Mouse (Mus musculus) spleen, adult 12 weeks (tissue): ENCODE measurements around the gene Coro1b.

Source experiments
- DNase-seq: peaks from one replicate; pipeline ENCODE4 v3.0.0; 2022; ENCODE audit warnings: low spot score

Coro1b gene

GRCm38 (mm10) chr19:4159049-4159448, 10.6 kb downstream of the Coro1b start:
- DNase-seq, result no peak

DNA sequence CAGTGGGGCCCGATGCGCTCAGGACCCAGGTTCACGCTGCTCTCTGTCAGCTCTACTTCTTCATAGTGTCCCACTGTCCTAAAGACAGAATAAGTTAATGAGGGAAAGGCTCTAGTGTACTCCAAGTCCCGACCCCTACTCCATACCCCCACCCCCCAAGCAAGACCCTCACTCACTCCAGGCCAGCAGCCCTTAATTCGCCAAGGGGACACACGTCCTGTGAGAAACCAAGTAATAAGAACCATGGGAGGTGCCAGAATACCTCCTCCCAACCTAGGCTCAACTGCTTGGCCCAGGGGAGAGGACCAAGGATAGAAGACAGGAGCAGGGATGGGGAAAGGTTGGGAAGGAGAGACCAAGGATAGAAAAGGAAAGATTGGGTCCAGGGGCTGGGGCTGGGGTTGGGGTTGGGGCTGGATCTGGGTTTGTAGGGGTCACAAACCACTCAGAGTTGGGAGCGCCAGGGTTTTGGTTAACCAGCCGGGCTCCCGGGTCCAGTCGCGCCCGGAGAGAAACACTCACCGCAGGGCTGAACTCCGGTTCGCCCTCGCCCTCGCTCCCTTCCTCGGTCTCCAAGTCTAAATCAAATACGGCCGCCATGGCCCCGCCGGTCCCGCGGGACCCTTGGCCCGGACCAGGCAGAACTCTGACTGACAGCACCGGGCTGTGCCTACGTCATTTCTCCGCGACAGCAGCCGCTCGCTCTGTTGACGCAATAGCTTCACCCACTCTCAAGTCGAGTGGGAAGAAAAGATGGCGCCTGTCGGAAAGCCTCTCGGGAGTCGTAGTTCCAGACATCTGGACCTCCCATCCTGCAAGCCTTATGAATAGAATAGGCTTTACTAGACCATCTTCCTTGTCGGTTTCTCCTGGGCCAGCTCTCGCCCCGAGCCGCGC, 14.5 kb downstream of the Coro1b start, which contains the start of gene Rps6kb2:
Rps6kb2 (minus strand) TSS at position 709 of the 897 bp plus-strand sequence.
- DNase-seq, result peak; percentile 90

DNA sequence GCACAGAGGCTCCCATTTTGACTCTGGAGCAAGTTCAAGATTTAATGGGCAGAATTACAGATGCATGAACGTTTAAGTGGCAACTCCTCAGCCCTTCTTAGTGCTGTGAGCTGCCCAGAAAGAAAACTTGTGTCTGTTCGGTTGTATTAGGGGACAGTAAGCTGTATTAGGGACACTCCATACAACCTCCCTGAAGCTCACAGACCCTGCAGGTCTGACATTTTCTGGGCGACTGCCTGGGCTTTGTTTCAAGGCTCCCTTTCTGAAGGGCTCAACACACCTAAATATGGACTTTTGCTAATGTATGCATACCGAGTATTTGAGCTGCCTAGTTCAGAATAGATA, 15.1 kb downstream of the Coro1b start:
- DNase-seq, result no peak

DNA sequence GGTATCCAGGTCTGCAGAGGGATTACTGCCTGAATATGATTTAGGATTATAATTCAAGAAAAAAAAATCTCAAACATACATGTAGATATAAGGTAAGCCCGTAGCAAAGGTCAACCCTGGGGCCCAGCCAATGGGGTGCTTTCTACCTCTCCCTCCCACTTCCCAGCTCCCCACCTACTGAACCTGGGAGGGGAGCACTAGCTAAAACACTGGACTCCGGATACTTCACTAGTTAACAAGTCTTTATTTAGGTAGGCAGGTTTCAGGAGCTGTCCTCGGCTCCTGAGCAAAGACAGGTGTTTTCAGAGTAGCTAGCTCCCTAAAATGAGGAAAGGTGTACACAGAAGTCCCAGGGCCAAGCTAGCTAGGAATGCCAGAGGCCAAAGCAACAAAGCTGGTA, 15.7 kb downstream of the Coro1b start:
- DNase-seq, result no peak

DNA sequence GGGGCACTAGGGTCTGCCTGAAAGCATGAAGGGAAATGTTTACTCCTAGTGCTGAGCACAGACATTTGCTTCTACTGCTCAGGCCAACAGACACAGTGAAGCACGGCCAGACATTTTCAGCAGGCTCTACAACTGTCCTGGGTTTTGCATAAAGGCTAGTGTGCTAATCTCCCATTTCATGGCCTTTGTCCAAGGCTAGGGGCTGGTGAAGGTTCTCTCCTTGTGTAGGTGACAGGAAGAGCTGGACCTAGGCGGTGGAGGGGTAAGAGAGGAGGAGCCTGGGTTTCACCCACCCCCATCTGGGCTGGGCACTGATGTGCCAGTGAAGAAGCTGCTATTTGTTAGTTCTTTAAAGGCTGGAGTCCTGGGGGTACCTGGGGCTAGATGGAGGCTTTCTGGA, 16.3 kb downstream of the Coro1b start:
- DNase-seq, result no peak

DNA sequence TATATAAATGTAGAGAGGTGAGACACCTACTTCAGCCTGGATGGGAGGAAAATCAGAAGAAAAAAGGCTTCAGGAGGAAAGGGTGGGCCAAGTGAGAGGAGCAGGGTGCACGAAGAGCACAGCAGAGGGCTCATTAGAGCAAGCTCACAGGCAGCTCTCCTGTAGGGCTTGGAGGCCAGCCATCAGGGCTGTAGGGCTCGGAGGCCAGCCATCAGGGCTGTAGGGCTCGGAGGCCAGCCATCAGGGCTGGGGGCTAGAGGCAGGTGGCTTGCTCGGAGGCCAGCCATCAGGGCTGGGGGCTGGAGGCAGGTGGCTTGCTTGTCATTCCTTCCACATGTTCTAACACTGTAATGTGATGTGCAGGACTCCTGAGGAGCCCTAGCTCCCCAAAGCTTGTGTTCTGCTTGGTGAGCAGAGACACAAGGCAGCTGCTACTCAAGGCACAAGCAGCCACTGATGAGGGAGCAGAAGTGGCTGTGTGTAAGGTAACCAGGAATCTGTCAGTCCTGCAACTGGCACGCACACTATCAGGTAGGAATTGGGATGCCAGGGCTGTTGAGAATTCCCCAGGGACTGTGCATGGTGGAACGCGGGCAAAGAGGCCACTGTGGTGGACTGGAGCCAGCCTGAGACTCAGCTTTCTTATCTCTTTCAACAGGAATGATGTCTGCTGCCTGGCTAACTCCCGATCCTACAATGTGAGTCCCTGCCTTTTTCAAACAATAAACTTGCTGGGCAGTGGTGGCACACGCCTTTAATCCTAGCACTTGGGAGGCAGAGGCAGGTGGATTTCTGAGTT, 18.5 kb downstream of the Coro1b start:
- DNase-seq, result no peak

GRCm38 (mm10) chr19:4169378-4169784, 21.0 kb downstream of the Coro1b start:
- DNase-seq, result peak; percentile 98

GRCm38 (mm10) chr19:4169810-4170209, 21.4 kb downstream of the Coro1b start:
- no peak for DNase-seq

DNA sequence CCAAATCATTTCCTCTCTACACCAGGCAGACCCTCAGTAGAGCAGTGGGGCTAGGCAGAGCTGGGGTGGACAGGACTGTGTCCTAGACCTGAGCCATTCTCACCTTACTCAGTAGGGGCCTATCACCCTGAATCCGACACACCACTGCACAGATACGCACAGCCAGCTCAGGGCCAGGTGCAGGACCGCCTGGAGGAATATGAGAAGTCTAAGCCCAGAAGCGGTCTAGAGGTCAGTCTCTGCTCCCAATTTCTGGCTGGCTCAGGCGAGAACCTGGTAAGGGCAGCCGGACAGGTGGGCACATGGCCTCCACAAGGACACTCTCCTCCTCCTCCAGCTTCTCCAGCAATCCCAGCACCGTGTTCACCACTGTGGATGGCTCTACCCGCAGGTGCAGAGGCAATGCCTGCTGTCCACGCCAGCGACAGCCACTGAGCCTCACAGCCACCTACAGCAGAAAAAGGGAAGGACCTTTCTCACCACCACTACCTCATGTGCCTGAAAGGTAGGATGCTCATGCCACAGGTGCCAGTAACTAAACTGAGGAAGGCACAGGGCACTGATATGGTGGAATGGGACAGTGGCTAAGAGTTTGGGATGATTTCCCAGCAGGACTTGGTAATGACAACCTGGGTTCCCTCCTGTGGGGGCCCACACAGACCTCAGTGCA, 22.4 kb downstream of the Coro1b start:
- DNase-seq, result no peak

DNA sequence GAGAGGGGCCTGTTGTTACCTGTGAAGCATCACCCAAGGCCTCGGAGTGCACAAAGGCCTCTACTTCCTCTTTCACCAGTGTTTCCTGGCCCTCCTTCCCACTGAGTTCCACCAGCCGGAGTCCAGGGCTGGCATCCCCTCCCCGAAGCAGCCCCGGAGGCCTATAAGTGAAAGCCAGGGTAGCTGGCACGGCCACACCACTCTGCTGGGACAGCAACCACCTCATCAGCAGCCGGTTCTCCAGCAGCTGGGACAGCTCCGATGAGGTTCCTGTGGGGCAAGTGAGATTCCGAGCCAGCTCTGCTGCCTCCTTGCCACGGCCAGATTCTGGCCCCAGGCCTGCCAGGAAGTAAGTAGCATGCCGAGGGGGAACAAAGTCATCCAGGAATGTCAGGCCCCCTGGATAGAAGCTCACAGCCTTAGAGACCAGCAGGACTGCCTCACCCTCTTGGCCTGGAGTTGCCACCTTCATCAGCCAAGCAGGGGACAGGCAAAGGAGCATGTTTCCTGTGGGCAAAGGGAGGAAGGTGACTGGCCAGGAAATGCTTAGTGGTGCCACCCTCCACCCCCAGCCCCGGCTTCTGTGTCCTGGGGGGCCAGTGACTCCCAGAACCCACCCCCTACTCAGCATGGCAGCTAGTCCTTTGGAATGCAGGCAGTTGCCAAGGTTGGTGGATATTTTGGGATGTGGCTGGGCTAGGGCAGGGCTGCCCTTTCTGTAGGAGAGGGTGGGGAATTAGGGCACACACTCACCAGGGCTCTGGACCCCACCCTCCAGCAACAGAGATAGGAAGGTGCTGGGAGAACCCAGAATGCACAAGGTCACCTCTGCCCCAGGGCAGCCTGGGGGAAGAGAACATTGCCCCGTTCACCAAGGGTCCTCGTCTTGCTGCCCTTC, 23.2 kb downstream of the Coro1b start:
- DNase-seq, result no peak

DNA sequence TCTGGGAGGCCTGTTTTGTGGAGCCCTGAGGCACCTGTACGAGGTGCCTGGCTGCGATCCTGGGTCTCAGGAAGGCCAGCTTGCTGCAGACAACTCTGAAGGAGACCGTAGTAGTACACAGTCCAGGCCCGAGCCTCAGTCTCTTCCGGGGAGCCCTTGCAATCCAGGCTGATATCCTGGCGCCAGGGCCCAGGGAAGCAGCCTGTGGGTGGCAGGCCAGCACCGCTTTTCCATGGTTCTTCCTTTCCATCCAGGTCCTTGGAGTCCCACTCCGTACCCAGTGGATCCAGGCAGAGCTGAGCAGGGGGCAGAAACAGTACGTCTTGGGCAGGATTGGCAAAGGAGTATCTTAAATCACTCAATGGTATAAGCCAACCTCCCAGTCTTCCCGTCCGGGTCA, 24.5 kb downstream of the Coro1b start:
- no peak for DNase-seq

DNA sequence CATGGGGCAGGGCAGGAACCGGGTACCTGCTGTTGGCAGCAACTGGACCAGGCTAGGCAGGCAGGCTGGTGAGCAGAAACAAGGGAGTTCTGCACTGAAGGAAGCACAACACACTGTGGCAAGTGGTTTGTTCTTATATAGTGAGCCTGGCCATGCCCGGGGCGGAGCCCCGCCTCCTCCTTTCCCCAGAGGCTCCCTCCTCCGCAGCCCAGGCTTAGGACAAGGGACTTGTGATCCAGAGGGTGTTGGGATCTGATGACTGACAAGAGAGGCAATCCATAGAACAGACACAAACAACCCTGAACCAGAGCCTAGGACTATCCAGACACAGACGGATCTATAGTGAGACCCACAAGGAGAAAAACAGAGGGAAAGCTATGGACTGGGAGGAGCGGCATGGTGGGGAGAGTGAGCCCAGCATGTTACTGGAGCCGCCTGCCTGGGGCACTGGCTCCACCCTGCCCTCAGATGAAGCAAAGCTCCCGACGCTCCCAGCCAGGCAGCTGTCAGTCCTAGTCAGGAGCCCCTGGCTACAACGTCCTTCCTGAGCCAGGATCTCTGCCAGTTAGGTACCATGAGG, 27.0 kb downstream of the Coro1b start, which contains the start of gene Carns1:
Carns1 (minus strand) TSS at position 112 of the 580 bp plus-strand sequence.
- no peak for DNase-seq

DNA sequence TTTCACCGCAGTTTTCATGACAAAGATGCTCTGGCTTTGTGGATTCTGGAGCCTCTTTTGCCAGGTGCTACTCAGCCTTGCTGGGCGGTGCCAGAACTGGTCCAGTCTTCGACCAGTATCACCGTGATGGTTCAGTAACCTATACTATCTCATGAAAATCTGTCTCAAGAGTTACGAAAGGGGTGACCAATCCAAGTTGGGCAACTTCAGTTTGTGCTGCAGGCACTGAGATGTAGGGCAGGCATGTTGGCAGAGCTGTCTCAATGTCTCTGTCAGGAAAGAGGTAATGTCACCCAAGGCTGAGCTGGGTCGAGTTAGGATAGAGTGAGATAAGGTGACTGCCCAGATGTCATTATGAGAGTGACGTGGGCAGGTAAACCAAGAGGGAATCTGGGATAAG, 32.0 kb downstream of the Coro1b start:
- DNase-seq, result no peak

- no peak for DNase-seq
Observed at GRCm38 (mm10) chr19:4181892-4182291, 33.5 kb downstream of the Coro1b start.

GRCm38 (mm10) chr19:4183689-4184088, 35.3 kb downstream of the Coro1b start:
- no peak for DNase-seq

- DNase-seq, result no peak
Observed at GRCm38 (mm10) chr19:4184976-4185975, 36.9 kb downstream of the Coro1b start.

DNA sequence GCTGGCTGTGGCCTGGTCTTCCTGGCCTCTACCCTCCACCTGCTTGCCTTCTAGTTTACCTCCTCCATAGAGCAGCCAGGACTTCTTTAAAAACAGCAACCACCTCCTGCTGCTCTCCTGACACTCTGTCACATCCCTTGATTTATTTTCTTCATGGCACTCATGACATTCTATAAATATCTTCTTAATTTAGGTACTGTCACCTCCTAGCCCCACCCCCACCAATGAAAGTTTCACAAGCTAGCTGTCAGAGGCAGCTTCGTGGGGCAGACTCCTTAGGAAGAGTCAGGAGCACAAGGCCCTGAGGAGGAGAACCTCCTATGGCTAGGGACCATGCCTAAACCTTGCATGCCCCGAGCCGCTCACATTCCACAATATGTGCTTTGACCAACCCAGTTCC, 38.9 kb downstream of the Coro1b start:
- DNase-seq, result no peak

DNA sequence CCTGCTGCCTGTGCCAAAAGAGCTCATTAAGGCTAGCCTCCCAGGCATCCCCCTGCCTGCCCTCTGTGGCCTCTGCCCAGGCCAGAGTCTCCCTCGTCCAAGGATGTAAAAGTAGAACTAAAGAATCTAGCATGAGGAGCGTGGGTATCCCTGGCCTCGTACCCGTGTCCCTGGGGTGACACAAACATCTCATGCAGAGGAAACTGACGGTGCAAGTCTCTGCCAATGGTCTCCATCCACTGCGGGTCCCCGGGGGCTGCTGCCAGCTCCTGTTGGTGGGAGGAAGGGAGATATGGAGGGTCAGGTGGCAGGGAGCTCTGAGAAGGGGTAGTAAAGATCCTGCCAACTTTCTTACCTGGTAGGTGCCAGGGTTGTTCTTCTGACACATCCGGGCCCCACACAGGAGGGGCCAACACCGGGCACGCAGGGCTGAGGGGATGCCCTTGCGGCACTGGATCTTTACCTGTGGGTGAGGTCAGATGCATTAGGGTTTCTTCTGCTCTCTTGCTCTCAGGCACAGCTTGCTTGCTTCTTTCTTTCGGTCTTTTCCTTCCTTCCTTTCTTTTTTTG, 40.7 kb downstream of the Coro1b start:
- no peak for DNase-seq

DNA sequence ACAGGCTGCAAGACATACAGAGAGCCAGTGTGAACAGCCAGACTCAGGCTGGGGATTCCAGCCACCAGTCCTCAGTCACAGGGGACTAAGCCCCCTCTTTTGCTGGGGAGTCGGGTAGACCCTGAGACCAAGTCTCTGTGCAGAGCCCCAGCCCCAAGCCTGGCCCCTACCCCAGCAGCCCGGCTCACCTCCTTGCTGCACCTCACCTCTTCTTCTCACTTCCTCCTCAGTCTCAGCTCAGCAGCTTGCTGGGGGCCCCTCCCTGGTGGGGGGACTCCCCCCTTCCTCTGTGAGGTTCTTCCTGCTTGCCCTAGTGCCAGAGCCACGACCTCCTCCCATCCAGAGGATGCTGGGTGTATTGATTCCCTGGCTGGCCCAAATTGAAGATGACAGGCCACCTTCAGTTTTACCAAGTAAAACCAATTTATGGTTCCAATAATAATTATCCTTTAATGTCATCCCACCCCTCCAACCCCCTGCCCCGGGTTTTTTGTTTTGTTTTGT, 42.5 kb downstream of the Coro1b start, which contains the start of gene Tbc1d10c:
Tbc1d10c (minus strand) TSS at position 454 of the 504 bp plus-strand sequence.
- DNase-seq, result peak; percentile 60
